Mouse (Mus musculus): ENCODE results near the gene Myl4.
"Not testable (repeated sequence)": the region's sequence is repeated elsewhere in the genome, so short reads cannot be mapped to it uniquely, and the experiment has no call there.

Myl4 gene

DNA sequence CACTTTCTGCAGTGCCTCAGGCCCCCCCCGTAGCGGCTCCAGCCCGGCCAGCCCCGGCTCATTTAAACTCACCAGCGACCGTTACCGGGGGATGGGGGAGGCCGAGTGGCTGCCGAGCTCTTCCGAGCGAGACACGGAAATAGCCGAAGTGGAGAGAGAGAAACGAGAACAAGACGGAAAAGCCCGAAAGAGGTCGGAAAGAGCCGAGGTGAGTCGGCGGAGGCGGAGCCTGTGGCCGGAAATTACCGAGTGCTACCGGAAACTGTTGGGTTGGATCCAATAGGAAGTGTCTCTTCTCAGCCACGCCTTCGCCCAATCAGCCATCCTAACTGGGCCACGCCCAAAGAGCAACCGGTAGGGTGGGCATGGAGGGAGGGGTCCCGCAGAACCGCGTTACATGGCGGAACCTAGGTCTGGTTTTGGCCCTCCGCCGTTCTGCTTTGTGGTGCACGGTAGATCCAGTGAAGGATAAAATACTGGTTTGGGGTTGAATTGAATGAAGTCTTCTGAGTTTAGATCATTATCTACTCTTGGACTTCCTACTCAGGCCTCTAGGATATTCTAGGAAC lies at the start of gene Myl4, which contains the start of gene Cdc27:
TSS of gene Myl4 (plus strand) at position 258 of the 569 bp plus-strand sequence.
TSS of gene Cdc27 (minus strand) at position 215 of the 569 bp plus-strand sequence.
- peak; percentile 98 to 99 for DNase-seq

DNA sequence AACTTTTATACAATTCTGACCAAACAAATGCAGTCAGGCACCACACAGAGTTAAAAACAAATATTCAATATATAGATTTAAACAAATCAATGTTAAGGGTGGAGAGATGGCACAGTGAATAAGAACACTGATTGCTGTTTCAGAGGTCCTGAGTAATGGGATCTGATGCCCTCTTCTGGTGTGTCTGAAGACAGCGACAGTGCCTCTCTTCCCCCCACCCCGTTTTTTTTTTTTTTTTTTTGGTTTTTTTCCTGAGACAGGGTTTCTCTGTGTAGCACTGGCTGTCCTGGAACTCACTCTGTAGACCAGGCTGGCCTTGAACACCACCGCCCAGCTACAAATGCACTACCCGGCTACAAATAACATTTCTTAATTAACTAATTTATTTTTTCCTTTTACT lies 42.0 kb upstream of the Myl4 start:
- no peak for DNase-seq

DNA sequence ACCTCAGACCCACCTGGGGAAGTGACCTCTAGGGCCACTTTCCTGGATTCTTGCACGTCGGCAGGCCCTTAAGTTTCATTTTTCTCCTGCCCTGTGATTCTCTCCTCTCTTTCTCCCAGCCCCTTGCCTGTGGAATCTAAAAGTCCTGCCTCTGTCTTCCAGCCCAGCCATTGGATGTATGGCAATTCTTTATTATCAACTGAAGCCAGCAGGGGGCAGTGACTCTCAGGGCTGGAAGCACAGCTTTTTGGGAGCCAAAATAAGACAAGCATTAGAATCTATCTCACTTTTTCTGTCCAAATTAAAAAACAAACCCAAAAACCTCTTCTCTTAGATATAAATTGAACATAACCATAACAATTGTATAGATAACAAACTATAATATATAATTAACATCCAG lies 39.9 kb upstream of the Myl4 start:
- DNase-seq = peak; percentile 4 to 59

DNA sequence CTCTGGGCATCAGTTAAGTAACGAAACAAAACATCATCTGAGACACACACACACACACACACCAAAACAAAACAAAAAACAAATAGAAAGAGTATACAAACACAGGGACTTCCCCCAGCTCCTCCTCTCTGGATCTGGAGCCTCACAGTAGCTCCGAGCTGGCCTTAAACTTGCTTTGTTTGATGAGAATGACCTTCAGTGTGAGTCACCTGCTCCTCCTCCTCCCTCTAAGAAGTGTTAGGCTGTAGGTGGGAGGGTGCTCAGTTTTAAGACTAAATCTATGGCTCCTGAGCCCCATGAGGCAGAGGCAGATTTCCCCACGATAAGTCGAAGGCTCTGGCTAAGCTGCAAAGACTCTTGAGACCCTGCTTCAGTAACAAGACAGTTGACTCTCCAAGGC lies 38.0 kb upstream of the Myl4 start:
- DNase-seq = no peak

DNA sequence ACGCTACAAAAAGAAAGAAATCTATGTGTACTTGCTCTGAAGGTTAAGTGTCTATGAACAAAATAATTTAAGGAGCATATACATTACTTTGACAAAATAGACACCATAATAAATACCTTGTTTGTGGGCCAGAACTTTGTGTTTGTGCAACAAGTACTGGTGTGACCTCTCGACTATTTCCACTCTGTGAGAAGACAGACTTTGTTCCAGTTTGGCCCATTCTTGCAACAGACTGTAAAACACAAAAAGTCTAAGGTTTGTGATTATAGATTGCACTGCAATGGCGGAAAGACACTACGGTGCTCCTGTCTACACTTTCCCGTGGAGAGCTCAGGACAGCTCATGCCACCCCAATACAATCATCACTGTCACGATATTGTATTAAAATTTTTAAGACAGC lies 24.5 kb upstream of the Myl4 start:
- DNase-seq = no peak

DNA sequence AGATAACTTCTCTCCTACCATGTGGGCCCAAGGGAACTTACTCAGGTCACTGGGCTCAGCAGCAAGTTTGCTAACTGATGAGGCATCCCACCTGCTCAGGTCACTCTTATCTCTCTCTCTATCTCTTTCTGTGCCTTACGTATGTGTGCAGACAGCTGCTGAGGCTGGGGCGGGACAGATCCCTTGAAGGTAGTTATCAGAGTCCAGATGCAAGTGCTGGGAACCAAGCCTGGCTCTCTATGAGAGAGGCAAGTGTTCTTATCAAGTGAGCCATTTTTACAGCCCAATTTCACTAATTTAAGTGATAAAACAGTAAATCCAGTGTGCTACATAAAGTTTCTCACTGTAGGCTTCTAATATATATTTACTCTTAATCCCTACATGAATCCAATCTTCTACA lies 13.6 kb upstream of the Myl4 start:
- DNase-seq = no peak

DNA sequence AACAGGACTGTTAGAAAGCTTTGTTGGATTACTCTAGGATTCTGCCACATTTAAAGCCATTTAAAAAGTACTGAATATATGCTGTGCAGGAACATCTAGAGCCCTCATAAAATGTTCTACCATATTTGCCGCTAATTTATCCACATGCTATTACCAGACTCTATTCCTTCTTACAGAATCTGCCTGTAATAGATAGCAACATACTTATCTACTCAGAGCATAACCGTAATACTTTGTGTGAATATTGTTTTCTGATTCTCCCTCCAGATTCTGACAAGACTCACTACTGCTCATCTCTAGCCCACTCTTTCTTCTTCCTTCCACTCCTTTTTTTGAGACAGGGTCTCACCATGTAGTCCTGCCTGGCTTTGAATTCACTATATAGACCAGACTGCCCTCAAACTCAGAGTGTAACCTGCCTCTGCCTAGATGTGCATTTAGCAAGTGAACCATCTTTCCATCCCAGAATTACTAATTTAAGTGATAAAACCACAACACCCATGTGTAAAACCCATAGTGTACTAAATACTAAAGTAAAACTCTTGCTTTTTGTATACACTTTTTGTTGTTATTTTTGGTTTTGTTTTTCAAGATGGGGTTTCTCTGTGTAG lies 12.4 kb upstream of the Myl4 start:
- DNase-seq = no peak

DNA sequence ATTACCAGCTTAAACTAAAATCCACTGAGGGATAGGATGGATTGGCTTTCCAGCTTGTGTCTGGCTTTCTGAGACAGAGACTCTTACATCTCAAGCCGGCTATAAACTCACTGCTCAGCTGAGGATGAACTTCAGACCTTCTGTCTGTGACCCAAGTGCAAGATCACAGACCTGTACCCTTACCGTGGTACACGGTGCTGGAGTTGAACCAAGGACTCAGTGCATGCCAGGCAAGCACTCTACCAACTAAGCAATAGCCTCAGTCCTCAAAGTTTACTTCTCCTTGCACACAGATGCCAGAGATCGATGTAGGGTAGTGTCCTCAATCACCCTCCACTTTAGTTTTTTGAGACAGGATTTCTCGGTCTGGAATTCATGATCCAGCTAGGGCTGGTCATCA lies 10.7 kb upstream of the Myl4 start:
- DNase-seq = peak; percentile 19 to 45

DNA sequence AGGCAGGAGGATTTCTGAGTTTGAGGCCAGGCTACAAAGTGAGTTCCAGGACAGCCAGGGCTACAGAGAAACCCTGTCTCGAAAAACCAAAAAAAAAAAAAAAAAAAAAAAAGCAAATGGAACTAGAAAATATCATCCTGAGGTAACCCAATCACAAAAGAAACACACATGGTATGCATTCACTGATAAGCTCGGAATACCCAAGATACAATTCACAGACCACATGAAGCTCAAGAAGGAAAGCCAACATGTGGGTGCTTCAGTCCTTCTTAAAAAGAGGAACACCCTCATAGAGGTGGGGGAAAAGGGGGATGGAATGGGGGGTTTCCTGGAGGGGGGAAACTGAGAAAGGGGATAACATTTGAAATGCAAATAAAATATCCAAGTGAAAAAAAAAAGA lies 7.1 kb upstream of the Myl4 start:
- DNase-seq = not testable (repeated sequence)

DNA sequence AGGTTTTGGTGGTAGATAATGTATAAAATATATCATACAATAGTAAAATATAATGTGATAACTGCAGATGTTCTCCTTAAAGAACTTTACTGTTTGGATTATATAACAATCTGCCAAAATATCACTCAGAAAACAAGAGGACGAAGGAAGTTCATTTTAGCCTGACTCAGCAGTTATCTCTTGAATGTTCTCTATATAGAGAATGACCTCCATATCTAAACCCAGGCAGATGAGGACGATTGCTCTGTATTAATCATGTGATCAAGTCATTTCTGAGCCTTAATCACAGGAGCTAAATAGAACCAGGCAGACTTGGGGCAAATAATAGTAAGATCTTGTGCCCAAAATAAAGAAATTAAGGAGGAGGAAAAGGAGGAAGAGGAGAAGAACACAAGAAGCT lies 6.0 kb upstream of the Myl4 start:
- no peak for DNase-seq

DNA sequence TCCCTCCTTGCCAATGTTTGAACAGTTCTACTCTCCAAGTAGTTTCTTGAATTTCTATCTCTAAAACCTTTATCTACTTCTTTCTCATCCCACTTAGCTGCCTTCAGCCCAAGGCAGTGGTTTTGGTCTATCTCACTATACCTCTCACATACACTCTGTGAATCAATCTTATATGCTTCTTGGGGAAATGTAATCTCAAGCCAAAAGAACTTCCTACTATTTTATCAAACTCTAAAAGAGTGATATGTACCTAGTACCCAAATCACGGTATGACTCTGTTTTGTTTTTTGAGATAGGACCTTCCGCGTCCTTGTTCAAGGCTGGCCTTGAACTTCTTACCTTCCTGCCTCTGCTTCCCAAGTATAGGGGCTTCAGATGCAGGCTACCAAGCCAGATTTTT lies 3.0 kb upstream of the Myl4 start:
- DNase-seq = no peak

DNA sequence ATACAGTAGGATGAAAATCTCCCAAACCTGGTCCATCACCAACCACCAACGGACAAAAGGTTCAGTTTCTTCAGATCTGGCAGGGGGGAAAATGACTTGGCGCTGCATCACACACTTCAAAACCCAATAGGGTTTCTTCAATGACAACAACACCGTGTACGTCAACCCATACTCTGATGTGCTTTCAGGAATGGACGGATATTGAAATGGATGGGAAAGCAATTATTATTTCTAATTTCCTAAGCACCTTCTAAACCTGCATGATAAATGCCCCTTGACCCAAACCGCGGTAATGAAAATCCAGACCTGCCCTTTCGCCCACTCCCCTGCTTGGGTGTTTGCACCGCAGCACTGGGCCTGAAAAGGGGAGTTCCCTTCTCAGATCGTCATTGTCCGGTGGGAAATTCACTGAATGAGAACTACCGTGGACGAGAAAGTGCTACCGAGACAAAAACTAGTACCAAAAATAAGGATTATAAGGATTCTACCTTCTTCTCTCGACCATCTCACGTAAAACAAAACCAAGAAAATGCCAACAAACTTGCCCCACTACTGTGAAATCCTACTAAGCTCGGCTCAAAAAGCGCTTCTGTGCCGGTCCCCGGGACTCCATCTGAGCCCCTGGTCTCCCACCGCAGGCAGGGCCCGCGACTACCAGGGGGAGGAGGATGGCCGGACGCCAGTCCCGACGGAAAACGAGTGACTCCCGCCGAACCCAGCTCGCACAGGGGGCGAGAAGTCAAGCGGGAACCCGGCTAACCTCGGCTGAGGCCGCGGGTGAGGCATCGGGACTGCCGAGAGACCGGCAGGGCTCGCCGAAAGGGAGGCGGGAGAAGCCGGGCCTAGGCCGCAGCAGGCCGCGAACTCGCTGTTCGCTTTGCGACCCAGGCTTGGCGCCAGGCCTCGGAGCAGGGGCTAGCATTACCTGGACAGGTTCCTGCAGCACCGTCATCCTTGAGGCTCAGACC lies 741 bp upstream of the Myl4 start:
- peak; percentile 68 to 85 for DNase-seq

DNA sequence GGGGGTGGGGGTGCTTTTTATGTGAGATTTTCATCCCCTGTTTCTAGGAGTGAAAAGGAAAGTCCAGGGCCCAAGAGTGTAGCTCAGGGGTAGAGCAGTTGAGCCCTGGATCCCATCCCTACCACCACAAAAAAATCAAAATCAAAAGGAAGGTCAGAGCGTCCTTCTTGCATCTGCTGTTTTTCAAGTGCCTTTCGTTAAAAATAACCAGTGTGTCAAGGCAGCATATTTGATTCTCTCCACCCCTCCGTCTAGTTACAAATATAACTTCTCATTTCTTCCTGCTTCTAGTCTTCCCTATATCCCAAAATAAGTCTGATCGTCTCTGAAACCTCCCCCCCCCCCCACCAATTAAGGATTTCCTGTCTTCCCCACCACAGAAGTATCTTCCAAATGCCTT lies 7.6 kb downstream of the Myl4 start:
- DNase-seq = no peak

DNA sequence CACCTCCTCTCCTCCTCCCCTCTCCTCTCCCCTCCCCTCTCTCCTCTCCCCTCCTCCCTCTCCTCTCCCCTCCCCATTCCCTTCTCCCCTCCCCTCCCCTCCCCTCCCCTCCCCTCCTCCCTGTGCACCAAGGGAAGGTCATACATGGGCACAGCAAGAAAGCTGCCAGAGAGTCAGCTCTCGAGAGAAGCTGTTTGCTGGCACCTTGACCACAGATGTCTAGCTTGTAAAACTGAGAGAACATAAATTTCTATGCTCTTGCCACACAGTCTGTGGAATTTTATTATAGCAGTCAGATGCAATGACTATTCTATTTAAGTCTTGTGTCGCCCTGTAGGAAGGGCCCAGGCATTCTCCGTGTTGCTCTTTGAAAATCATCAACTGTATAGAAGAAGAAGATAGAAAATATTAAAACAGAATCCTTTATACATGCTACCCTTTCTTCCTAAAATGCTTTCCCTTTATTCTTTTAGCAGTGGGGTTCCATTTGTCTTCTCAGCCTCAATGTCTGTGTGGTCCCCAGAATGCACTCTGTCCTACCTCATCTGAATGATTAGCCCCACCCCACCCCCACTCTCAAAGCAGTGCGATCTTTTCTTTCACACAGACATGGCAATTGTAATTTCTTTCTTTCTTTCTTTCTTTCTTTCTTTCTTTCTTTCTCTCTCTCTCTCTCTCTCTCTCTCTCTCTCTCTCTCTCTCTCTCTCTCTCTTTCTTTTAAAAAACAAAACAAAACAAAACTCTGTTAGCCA lies 8.4 kb downstream of the Myl4 start:
- no peak for DNase-seq

DNA sequence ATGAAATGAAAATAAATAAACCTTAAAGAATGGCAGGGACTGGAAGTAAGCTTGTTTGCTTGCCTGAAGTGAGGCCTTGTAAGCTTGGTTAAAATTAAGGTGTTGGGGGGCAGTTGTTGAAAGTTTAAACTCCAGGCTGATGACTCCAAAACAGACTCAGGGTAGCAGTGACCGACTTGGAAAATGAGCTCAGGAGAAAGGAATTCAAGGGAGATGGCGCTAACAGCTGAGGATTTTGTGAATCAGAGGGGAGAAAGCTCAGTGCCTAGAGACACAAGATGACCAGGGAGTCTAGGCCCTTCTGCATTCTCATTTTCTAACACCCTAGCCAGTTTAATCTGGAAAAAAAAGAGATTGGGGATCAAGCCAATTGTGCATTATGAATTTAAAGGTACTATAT lies 10.5 kb downstream of the Myl4 start:
- no peak for DNase-seq

DNA sequence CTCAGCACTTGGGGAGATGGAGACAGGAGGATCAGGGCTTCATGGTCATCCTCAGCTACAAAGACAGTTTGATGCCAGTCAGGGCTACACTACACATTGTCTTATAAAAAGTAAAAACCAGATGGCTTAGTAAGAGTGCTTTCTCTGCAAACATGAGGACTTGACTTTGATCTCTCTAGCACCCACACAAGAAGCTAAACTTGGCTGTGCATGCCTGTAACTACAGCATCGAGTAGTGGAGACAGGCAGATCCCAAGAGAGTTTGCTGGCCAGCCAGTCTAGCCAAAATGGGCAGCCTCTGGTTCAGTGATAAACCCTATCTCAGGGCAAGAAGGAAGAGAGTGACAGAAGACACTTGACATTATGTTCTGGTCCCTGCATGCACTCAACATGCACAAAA lies 13.0 kb downstream of the Myl4 start:
- DNase-seq = no peak

DNA sequence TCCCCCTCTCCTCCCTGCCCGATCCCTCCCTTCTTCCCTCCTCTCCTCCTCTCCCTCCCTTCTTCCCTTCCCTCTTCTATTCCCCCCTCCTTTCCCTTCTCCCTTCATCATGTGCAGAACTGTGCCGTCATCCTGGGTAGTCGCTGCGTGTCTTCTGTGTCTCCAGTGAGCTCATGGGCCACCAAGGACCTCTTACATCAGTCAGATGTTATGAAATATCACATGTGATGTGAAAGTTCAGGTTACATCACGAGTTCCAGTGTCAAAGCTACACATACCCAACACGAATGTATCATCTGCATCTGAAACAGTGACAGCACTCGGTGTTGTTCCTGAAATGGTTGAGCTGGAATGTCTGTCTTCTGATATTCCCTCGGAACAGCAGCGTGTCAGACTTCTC lies 14.7 kb downstream of the Myl4 start:
- no peak for DNase-seq

DNA sequence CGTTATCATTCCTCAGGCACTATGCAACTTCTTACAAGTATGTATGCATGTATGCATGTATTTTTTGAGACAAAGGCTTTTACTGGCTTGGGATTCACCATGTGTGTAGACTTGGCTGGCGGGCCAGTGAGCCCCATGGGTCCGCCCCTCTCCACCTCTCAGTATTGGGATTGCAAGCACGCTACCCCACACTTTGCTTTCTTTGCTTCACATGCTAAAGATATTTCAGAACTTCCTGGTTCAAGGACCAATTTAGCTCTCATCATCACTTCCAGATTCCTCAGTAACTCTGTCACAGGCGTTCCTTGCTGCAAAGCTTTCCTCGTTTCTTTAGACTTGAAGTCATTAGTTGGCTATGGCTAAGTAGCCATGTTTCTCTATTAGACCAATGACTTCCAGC lies 15.6 kb downstream of the Myl4 start:
- no peak for DNase-seq

DNA sequence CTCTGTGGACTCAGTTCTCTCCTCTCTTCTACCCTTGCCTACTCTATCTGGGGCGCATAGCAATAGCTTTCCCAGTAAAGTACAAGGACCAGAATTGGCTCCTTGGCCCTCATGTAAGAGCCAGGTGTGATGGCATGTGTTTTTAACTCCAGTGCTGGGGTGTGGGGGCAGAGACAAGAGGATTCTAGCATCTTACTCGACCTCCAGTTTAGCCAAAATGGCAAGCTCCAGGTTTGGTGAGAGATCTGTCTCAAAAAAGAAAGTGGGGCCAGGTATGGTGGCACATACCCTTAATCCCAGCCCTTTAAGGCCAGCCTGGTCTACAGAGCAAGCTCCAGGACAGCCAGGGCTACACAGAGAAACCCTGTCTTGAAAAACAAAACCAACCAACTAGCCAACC lies 16.3 kb downstream of the Myl4 start:
- no peak for DNase-seq

DNA sequence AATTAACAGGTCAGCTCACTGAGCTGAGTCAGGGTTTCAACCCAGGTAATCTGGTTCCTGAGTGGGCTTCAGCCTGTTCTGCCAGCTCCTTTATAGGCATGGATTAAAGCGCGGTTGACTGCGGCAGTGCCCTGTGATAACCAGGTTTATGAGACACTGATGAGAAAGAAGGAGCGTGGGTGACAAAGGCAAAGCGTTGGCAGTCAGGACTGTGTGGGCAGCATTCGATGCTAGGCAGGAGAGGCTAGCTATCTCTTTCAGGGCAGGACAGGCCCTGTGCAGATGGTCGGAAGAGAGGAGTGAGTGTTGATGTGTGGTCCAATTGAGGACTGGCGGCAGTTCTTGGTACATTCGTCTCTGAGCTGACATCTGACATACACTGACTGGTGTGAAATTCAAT lies 17.3 kb downstream of the Myl4 start:
- no peak for DNase-seq

DNA sequence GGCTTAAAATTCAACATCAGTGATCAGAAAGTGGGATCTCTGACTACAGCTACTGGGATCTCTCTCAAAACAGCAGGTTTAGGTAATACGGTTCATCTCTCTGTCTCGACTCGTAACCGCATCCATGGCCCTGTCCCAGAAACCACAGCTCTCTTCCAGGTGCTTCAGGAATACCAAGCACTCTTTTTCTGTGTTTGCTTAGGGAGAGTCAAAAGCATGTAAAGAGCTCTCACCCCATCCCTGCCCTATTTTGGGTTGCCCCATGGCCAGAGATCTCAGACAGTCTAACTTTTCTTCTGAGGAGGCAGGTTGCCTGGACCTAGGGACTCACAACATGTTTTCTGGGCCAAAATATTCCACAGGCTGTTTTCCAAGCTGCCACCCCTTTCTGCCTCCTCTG lies 17.9 kb downstream of the Myl4 start:
- no peak for DNase-seq

DNA sequence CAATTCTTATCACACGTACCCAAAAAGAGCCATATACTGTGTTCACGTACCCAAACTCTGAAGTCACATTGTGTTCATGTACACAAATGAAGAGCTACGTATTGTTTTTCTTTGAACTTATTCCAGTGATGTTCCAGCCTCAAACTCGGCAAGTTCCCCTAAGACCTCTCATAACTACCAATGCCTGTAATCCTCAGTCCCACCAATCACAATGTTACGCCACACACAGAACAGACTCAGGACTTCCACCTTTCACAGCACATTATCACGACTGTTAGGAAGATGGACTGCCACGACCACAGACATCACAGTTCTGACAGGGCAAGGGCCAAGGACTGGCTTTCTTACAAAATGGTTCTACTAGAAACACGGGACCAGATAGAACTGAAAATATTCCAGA lies 20.1 kb downstream of the Myl4 start:
- not testable (repeated sequence) for DNase-seq

DNA sequence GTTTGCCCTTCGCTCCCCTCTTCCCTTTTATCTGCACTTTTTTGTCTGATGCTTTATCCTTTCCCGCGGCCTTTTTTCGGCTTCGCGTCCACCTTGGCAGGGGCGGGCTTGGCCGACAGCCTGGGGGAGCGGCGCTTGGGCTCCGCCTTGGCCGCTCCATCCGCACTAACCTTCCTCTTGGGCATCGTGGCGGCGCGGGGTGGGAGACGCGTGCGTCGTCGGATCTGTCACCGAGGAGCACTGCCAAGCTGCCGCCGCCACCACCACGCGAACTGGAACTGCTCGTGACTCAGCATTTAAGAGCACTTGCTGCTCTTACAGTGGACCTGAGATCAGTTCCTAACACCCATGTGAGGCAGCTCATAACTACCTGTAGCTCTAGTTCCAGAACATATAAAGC lies 20.9 kb downstream of the Myl4 start:
- DNase-seq = peak; percentile 26 to 53
